Mouse (Mus musculus) cortical plate, adult 2 months (tissue): ENCODE measurements around the gene Zfp710. TPM values are rescaled to one million over a fixed set of nuclear protein-coding genes. Genes with fewer than 3 reads are reported as not detected.

Source experiments
- H3K27ac ChIP-seq: fragments of 200-500 bp; 2 replicates; pipeline ENCODE4 v1.5.1; 2012; ENCODE audit warnings: low read length, control low read depth, inconsistent platforms; ENCODE audit not compliant: insufficient read depth
- H3K4me1 ChIP-seq: fragments of 200-500 bp; 2 replicates; pipeline ENCODE4 v1.6.1; 2011; ENCODE audit warnings: low read length; ENCODE audit not compliant: control insufficient read depth, insufficient read depth
- H3K4me3 ChIP-seq: fragments of 200-500 bp; 2 replicates; pipeline ENCODE4 v1.5.1; 2011; ENCODE audit warnings: mild to moderate bottlenecking, low read length, control low read depth; ENCODE audit not compliant: insufficient read depth
- CTCF ChIP-seq: fragments of 200-500 bp; IDR thresholded peaks from 2 replicates; pipeline ENCODE4 v1.5.1; 2011; ENCODE audit warnings: mild to moderate bottlenecking, control low read depth, low read length; ENCODE audit not compliant: insufficient read depth; ENCODE audit errors: extremely low read depth
- POLR2A ChIP-seq: fragments of 200-500 bp; IDR thresholded peaks from 2 replicates; pipeline ENCODE4 v1.6.1; 2011; ENCODE audit warnings: mild to moderate bottlenecking, low read length, control low read depth; ENCODE audit not compliant: insufficient read depth; ENCODE audit errors: extremely low read depth
- polyA plus RNA-seq: library from polyadenylated mRNA; depleted of rRNA; stranded (reverse); fragments of >200 nt; gene quantifications from 2 replicates; pipeline ENCODE4 v1.2.3, GENCODE M21; 2012

The Zfp710 gene
- polyA plus RNA-seq, 1 experiment: 18.0 TPM

DNA sequence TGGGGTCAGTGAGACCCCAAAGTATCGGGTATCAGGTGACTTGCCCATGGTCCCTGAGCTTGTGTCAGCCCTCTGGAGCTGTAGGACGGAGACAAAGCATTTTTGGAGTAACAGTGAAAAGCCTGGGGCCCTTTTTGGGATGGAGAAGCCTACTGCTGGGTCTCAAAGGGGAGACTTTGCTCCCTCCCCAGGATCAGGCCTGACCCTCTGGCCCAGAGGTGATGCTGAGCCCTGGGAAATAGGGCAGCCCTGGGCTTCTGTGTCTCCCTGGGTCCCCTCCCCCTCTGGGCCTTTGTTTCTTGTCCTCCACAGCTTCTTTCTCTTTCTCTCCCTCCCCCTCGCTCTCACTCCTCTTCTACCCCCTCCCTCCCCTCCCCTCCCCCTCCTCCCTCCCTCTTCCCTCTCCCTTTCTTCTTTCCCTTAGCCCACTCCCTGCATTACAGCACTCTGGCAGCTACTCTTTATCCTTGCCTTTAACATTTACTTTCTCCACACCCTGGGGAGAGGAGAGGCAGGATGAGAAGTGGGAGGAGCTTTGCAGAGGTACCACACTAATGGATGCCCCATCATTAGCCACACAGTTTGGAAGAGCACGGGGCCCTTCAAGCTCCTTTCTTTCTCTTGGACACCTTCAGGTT, 51.5 kb downstream of the Zfp710 start:
- Histone ChIP-seq H3K4me3 (no peak overlapping the region), H3K4me1 (peaks cover 6% of the 10 kb centered on the region; the same call in 1 of the 2 replicates), H3K27ac (no peak overlapping the region)
- no peak for TF ChIP-seq CTCF
- no peak for TF ChIP-seq POLR2A

- Histone ChIP-seq H3K4me3 (no peak overlapping the region), H3K27ac (no peak overlapping the region), H3K4me1 (peaks cover 6% of the 10 kb centered on the region; the same call in 1 of the 2 replicates)
- TF ChIP-seq CTCF: no peak
- TF ChIP-seq POLR2A: no peak
Observed at GRCm38 (mm10) chr7:80076961-80077716, 52.5 kb downstream of the Zfp710 start.

DNA sequence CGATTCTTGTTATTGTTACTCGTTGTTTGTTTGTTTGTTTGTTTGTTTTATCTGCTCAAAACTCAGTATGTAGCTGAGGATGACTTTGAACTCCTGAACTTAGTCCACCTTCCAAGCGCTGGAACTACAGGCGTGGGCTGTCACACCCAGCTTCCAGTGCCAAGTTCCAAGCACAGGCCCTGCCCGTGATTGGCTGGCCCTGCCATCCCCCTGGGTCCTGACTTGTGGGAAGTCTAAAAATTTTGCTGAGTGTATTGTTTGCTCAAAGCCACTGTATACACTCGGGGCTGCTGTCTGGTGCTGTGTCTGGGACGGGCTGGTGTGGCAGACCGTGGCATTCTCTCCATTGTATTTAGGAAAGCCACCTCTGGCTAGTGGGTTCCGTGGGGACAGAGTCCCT, 53.2 kb downstream of the Zfp710 start:
- Histone ChIP-seq H3K27ac (no peak overlapping the region), H3K4me3 (no peak overlapping the region), H3K4me1 (peaks cover 6% of the 10 kb centered on the region; the same call in 1 of the 2 replicates)
- TF ChIP-seq POLR2A: no peak
- no peak for TF ChIP-seq CTCF

DNA sequence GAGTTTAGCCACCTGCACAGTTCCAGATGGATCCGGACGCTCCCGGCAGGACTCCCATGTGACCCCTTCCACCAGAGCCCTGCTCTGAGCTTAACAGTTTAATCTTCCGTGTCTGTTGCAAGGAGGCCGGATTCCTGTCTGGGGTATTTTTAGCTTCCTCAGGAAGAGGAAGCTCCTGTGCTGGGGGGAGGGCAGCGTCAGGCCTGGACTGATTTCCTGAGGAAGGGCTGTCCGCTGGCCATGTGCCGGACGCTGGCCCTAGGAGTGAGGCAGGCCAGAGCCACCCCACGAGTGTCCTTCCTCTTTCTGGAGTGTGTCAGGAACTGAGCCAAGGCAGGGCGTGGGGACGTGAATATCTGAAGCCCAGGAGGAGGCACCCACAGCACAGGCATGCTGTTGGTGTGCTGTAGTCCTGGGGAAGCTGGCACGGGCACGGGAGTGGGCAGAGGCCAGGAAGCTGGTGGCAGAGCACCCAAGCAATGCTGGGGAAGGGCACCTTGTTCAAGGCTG, 54.2 kb downstream of the Zfp710 start:
- no peak overlapping the region for H3K4me3 ChIP-seq
- TF ChIP-seq POLR2A (no peak), CTCF (no peak)
- peaks cover 2% of the 10 kb centered on the region; the same call in 1 of the 2 replicates for H3K4me1 ChIP-seq
- peak overlapping the region; percentile 55; the same call in 1 of the 2 replicates for H3K27ac ChIP-seq

DNA sequence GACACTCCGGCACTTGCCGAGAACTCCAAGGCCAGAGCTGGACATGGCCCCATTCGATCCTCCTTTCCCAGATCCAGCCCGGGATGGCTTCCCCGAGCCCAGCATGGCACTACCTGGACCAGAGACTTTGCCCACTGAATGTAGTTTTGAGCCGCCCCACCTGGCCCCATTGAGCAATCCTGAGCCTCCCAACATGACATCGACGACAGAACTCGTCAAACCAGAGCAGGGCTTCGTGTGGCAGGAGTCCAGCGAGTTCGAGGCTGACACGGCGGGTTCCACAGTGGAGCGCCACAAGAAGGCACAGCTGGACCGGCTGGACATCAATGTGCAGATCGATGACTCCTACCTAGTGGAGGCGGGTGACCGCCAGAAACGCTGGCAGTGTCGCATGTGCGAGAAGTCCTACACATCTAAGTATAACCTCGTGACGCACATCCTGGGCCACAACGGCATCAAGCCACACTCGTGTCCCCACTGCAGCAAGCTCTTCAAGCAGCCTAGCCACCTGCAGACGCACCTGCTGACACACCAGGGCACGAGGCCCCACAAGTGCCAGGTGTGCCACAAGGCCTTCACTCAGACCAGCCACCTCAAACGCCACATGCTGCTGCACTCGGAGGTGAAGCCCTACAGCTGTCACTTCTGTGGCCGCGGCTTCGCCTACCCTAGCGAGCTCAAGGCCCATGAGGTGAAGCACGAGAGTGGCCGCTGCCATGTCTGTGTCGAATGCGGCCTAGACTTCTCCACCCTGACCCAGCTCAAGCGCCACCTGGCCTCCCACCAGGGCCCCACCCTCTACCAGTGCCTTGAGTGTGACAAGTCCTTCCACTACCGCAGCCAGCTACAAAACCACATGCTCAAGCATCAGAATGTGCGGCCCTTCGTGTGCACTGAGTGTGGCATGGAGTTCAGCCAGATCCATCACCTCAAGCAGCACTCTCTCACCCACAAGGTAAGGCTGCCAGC, 57.3 kb downstream of the Zfp710 start:
- Histone ChIP-seq H3K4me1 (peaks cover 2% of the 10 kb centered on the region; the same call in 1 of the 2 replicates), H3K27ac (no peak overlapping the region), H3K4me3 (no peak overlapping the region)
- TF ChIP-seq CTCF (no peak), POLR2A (no peak)

DNA sequence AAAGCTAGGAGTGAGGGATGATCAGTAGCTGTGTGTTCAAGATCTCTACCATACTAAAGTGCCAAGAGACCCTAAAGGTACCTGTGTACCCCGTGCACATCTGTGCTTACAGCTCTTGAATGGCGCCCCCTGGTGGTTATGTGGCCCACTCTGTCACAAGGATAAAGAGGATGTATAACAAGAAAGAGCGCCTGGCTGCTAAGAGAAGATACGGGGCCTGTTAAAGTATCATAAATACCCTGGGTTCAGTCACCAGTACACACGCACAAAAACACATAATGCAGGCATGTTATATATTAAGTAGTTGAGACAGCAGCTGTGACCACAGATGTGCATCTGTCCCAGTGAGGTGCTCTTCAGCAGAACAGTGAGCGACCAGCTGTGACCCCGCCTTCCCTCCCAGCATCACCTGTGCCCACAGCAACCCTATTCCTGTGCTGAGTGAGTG, 59.9 kb downstream of the Zfp710 start:
- Histone ChIP-seq H3K27ac (no peak overlapping the region), H3K4me3 (no peak overlapping the region)
- TF ChIP-seq CTCF (peak; percentile 56), POLR2A (no peak)

GRCm38 (mm10) chr7:80085970-80086715, 61.5 kb downstream of the Zfp710 start:
- TF ChIP-seq CTCF (no peak), POLR2A (no peak)
- no peaks in the 10 kb centered on the region for H3K4me1 ChIP-seq
- H3K27ac ChIP-seq: no peak overlapping the region
- H3K4me3 ChIP-seq: no peak overlapping the region

More for the DNA sequence above, 59.9 kb downstream of the Zfp710 start:
- H3K4me1 ChIP-seq: no peaks in the 10 kb centered on the region

DNA sequence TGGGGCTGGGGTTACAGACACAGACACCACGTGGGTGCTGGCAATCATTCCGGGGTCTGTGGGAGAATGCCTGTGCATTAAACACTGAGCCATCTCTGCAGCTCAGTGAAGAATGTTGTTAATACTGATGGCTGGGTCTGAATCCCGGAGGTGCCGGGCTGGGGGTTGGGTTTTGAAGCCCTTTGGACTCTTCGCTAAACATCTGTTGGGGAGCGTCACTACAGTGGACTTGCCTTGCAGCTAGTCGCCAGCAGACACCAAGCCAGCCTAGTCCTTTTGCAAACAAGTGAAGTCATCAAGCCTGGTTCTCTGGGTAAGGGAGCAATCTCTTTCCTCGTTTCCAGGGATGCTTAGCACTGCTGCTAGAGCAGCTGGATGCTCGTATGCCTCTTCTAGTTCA, 63.6 kb downstream of the Zfp710 start:
- Histone ChIP-seq H3K27ac (no peak overlapping the region), H3K4me3 (no peak overlapping the region), H3K4me1 (no peaks in the 10 kb centered on the region; the same call in 1 of the 2 replicates)
- TF ChIP-seq CTCF (no peak), POLR2A (no peak)
